Mouse (Mus musculus): ENCODE results near the gene Popdc3. TPM values are rescaled to one million over a fixed set of nuclear protein-coding genes. Genes with fewer than 3 reads are reported as not detected.

Popdc3 gene
- total and polyA plus RNA-seq, 3 experiments, result not detected

GRCm38 (mm10) chr10:45335434-45336422 lies 157.8 kb downstream of the Popdc3 start, which contains the start of gene Bves:
Bves (plus strand) TSS chr10:45335772.
- H3K79me2 ChIP-seq (ENCODE audit: control insufficient read depth, insufficient read depth, low read length, poor library complexity), result no peaks in the 10 kb centered on the region
- H3K4me1 ChIP-seq (ENCODE audit: control insufficient read depth in 1 of 2, insufficient read depth in 2 of 2, low read length in 2 of 2), result no peaks in the 10 kb centered on the region
- no peak within 1 kb of the TSS for H3K27ac ChIP-seq (ENCODE audit: control insufficient read depth, low read depth, low read length)
- H3K9ac ChIP-seq (ENCODE audit: control insufficient read depth, low read depth, low read length, poor library complexity, severe bottlenecking), result no peak within 1 kb of the TSS
- no peak within 1 kb of the TSS for H3K4me3 ChIP-seq (ENCODE audit: control insufficient read depth in 1 of 2, insufficient read depth in 1 of 2, low read depth in 2 of 2, low read length in 2 of 2)
- no peak for DNase-seq (ENCODE audit: low read depth, low spot score)
- H3K9me3 ChIP-seq (replicated peaks; ENCODE audit: insufficient read depth, low read length), result no peaks in the 10 kb centered on the region
- H3K27me3 ChIP-seq (ENCODE audit: control insufficient read depth in 1 of 2, insufficient read depth in 2 of 2, low read length in 2 of 2), result peaks cover 0 to 1% of the 10 kb centered on the region in 2 experiments; a peak in 1 of 4 replicates
- H3K36me3 ChIP-seq (ENCODE audit: control insufficient read depth in 1 of 2, insufficient read depth in 2 of 2, low read length in 2 of 2), result no peaks in the 10 kb centered on the region
- no peak for TF ChIP-seq CTCF (IDR thresholded peaks at IDR 0.05 in 2 of 3, conservative IDR thresholded peaks at IDR 0.05 in 1 of 3; ENCODE audit: control insufficient read depth in 1 of 3, insufficient read depth in 1 of 3, low read depth in 2 of 3, low read length in 3 of 3, poor library complexity in 1 of 3, severe bottlenecking in 1 of 3)
- no peak for TF ChIP-seq TBP (IDR thresholded peaks at IDR 0.05; ENCODE audit: low read depth, low read length)
- TF ChIP-seq SIN3A (IDR thresholded peaks at IDR 0.05; ENCODE audit: low read length), result no peak
- TF ChIP-seq MEF2A (IDR thresholded peaks at IDR 0.05; ENCODE audit: extremely low read depth, insufficient replicate concordance, low read depth, low read length, poor library complexity, severe bottlenecking), result no peak

- no peak for TF ChIP-seq MAX (IDR thresholded peaks at IDR 0.05; ENCODE audit: low read length)
- TF ChIP-seq CTCF (IDR thresholded peaks at IDR 0.05 in 2 of 3, conservative IDR thresholded peaks at IDR 0.05 in 1 of 3; ENCODE audit: control insufficient read depth in 1 of 3, insufficient read depth in 1 of 3, low read depth in 2 of 3, low read length in 3 of 3, poor library complexity in 1 of 3, severe bottlenecking in 1 of 3), result no peak
- TF ChIP-seq USF2 (IDR thresholded peaks at IDR 0.05; ENCODE audit: borderline replicate concordance in 1 of 2, insufficient read depth in 1 of 2, low read depth in 1 of 2, low read length in 2 of 2), result no peak
- TF ChIP-seq E2F4 (IDR thresholded peaks at IDR 0.05; ENCODE audit: borderline replicate concordance, low read depth, low read length), result no peak
- no peak for TF ChIP-seq RAD21 (IDR thresholded peaks at IDR 0.05; ENCODE audit: low read depth, low read length)
- TF ChIP-seq POLR2A (IDR thresholded peaks at IDR 0.05; ENCODE audit: control insufficient read depth in 1 of 2, insufficient read depth in 1 of 2, low read depth in 1 of 2, low read length in 2 of 2, poor library complexity in 1 of 2), result no peak
- no peak for TF ChIP-seq ELF1 (IDR thresholded peaks at IDR 0.05; ENCODE audit: low read depth, low read length)
- TF ChIP-seq ZMIZ1 (IDR thresholded peaks at IDR 0.05; ENCODE audit: low read depth, low read length), result no peak
- TF ChIP-seq POLR2AphosphoS2 (IDR thresholded peaks at IDR 0.05; ENCODE audit: low read length), result no peak
- TF ChIP-seq MEF2A (IDR thresholded peaks at IDR 0.05; ENCODE audit: extremely low read depth, insufficient replicate concordance, low read depth, low read length, poor library complexity, severe bottlenecking), result no peak
- no peak for TF ChIP-seq GATA1 (IDR thresholded peaks at IDR 0.05; ENCODE audit: low read depth, low read length)
- TF ChIP-seq ETS1 (IDR thresholded peaks at IDR 0.05; ENCODE audit: low read depth, low read length), result no peak
- TF ChIP-seq GABPA (IDR thresholded peaks at IDR 0.05; ENCODE audit: low read depth, low read length), result no peak
- no peak for TF ChIP-seq POLR2AphosphoS5 (IDR thresholded peaks at IDR 0.05; ENCODE audit: borderline replicate concordance, low read depth, low read length)
- no peak for TF ChIP-seq TCF12 (IDR thresholded peaks at IDR 0.05; ENCODE audit: low read depth, low read length)
- no peak for TF ChIP-seq USF1 (IDR thresholded peaks at IDR 0.05; ENCODE audit: low read depth, low read length)
- no peak for TF ChIP-seq CHD1 (IDR thresholded peaks at IDR 0.05; ENCODE audit: low read depth, low read length)
- TF ChIP-seq KAT2A (conservative IDR thresholded peaks at IDR 0.05; ENCODE audit: low read depth, low read length), result no peak
- Histone ChIP-seq H3K4me3 (ENCODE audit: control insufficient read depth in 1 of 2, insufficient read depth in 1 of 2, low read depth in 2 of 2, low read length in 2 of 2) (no peak overlapping the region), H3K4me1 (ENCODE audit: control insufficient read depth in 1 of 2, insufficient read depth in 2 of 2, low read length in 2 of 2) (no peaks in the 10 kb centered on the region), H3K27me3 (ENCODE audit: control insufficient read depth in 1 of 2, insufficient read depth in 2 of 2, low read length in 2 of 2) (peaks cover 0 to 1% of the 10 kb centered on the region in 2 experiments; a peak in 1 of 4 replicates), H3K9me3 (replicated peaks; ENCODE audit: insufficient read depth, low read length) (no peaks in the 10 kb centered on the region), H3K27ac (ENCODE audit: control insufficient read depth, low read depth, low read length) (no peak overlapping the region), H3K9ac (ENCODE audit: control insufficient read depth, low read depth, low read length, poor library complexity, severe bottlenecking) (no peak overlapping the region), H3K36me3 (ENCODE audit: control insufficient read depth in 1 of 2, insufficient read depth in 2 of 2, low read length in 2 of 2) (no peaks in the 10 kb centered on the region), H3K79me2 (ENCODE audit: control insufficient read depth, insufficient read depth, low read length, poor library complexity) (no peaks in the 10 kb centered on the region)
- DNase-seq (ENCODE audit: low read depth, low spot score), result no peak
Observed at GRCm38 (mm10) chr10:45339106-45339505, 161.2 kb downstream of the Popdc3 start.

Data from MEL (cell line).